Mouse (Mus musculus) thymus, adult 18-20 months (tissue): ENCODE results near the gene Tssk2.
A peak's percentile ranks its signal among the peaks of the same experiment; 100 is the strongest.

Experiments
- DNase-seq, 2 experiments: peaks; one replicate each; pipeline ENCODE4 v3.0.0; 2022; ENCODE audit warnings: mixed read lengths in 2 of 2

Gene Tssk2

GRCm38 (mm10) chr16:17898462-17898861 lies at the start of gene Tssk2, which contains the start of gene Dgcr2:
Tssk2 (plus strand) TSS chr16:17898637.
Dgcr2 (minus strand) TSS chr16:17898562.
- no peak for DNase-seq

- no peak for DNase-seq
Observed at GRCm38 (mm10) chr16:17848928-17849327, 49.5 kb upstream of the Tssk2 start.

GRCm38 (mm10) chr16:17849486-17849885 lies 49.0 kb upstream of the Tssk2 start:
- DNase-seq, result no peak

GRCm38 (mm10) chr16:17851331-17851730 lies 47.1 kb upstream of the Tssk2 start:
- DNase-seq, result no peak

GRCm38 (mm10) chr16:17851860-17852259 lies 46.6 kb upstream of the Tssk2 start:
- DNase-seq, result no peak

- DNase-seq, result no peak
Observed at GRCm38 (mm10) chr16:17853263-17853662, 45.2 kb upstream of the Tssk2 start.

GRCm38 (mm10) chr16:17857157-17857556 lies 41.3 kb upstream of the Tssk2 start:
- no peak for DNase-seq

GRCm38 (mm10) chr16:17858592-17858991 lies 39.8 kb upstream of the Tssk2 start:
- no peak for DNase-seq

- no peak for DNase-seq
Observed at GRCm38 (mm10) chr16:17865293-17865692, 33.1 kb upstream of the Tssk2 start.

- DNase-seq, result no peak
Observed at GRCm38 (mm10) chr16:17865770-17866169, 32.7 kb upstream of the Tssk2 start.

- DNase-seq, result no peak
Observed at GRCm38 (mm10) chr16:17871248-17871647, 27.2 kb upstream of the Tssk2 start.

GRCm38 (mm10) chr16:17872995-17873394 lies 25.4 kb upstream of the Tssk2 start:
- DNase-seq, result no peak

- DNase-seq, result no peak
Observed at GRCm38 (mm10) chr16:17875174-17875573, 23.3 kb upstream of the Tssk2 start.

GRCm38 (mm10) chr16:17876096-17876495 lies 22.3 kb upstream of the Tssk2 start:
- DNase-seq, result no peak

GRCm38 (mm10) chr16:17879571-17879970 lies 18.9 kb upstream of the Tssk2 start:
- DNase-seq, result no peak

GRCm38 (mm10) chr16:17882196-17882595 lies 16.2 kb upstream of the Tssk2 start:
- no peak for DNase-seq

- DNase-seq, result no peak
Observed at GRCm38 (mm10) chr16:17884116-17884515, 14.3 kb upstream of the Tssk2 start.

GRCm38 (mm10) chr16:17889689-17890341 lies 8.6 kb upstream of the Tssk2 start:
- DNase-seq, result no peak

- DNase-seq, result no peak
Observed at GRCm38 (mm10) chr16:17890342-17890727, 8.1 kb upstream of the Tssk2 start.

- DNase-seq, result peak; percentile 34 to 39
Observed at GRCm38 (mm10) chr16:17890917-17891566, 7.4 kb upstream of the Tssk2 start.

GRCm38 (mm10) chr16:17891567-17891959 lies 6.9 kb upstream of the Tssk2 start, which contains the start of gene Gm20518:
Gm20518 (minus strand) TSS chr16:17891671.
- peak; percentile 98 for DNase-seq

GRCm38 (mm10) chr16:17892606-17893005 lies 5.8 kb upstream of the Tssk2 start:
- DNase-seq, result no peak

- no peak for DNase-seq
Observed at GRCm38 (mm10) chr16:17893923-17894322, 4.5 kb upstream of the Tssk2 start, which contains the start of gene Tssk1. Tssk1 (plus strand) TSS chr16:17894223.

- DNase-seq, result no peak
Observed at GRCm38 (mm10) chr16:17896091-17896490, 2.3 kb upstream of the Tssk2 start.
